Mouse (Mus musculus) erythroblast, embryonic 14.5 days (primary cell): ENCODE results near the gene Inka2. TPM values are rescaled to one million over a fixed set of nuclear protein-coding genes. Genes with fewer than 3 reads are reported as not detected.

ENCODE experiments used
- H3K27me3 ChIP-seq: 2 replicates; pipeline ENCODE4 v1.6.1; 2012; ENCODE audit warnings: inconsistent platforms; ENCODE audit not compliant: control insufficient read depth
- H3K36me3 ChIP-seq: 2 replicates; pipeline ENCODE4 v1.6.1; 2012; ENCODE audit warnings: mild to moderate bottlenecking, inconsistent platforms; ENCODE audit not compliant: control insufficient read depth
- H3K4me1 ChIP-seq: 2 replicates; pipeline ENCODE4 v1.6.1; 2012; ENCODE audit warnings: inconsistent platforms; ENCODE audit not compliant: control insufficient read depth
- H3K4me3 ChIP-seq: replicated peaks from 2 replicates; pipeline ENCODE3; 2012; ENCODE audit warnings: moderate library complexity, mild to moderate bottlenecking, inconsistent platforms
- H3K9me3 ChIP-seq: 2 replicates; pipeline ENCODE4 v1.6.1; 2012; ENCODE audit warnings: low read length, inconsistent platforms, mixed read lengths; ENCODE audit not compliant: control insufficient read depth
- GATA1 ChIP-seq: IDR thresholded peaks from 2 replicates; pipeline ENCODE4 v1.6.1; 2012; ENCODE audit warnings: low read length, inconsistent platforms, mixed read lengths
- TAL1 ChIP-seq: IDR thresholded peaks from 3 replicates; pipeline ENCODE4 v1.6.1; 2012; ENCODE audit warnings: low read length, inconsistent platforms, mixed read lengths
- polyA plus RNA-seq: library from polyadenylated mRNA; stranded (reverse); fragments of >175 nt; gene quantifications from 2 replicates; pipeline ENCODE4 v1.2.3, GENCODE M21; 2012

Gene Inka2
- polyA plus RNA-seq, 1 experiment, result 0.28 TPM

GRCm38 (mm10) chr3:105674595-105675218, 29.7 kb upstream of the Inka2 start:
- H3K27me3 ChIP-seq, result peaks cover 5% of the 10 kb centered on the region; the same call in 1 of the 2 replicates
- no peak overlapping the region for H3K4me3 ChIP-seq
- H3K36me3 ChIP-seq, result peaks cover 34% of the 10 kb centered on the region
- H3K4me1 ChIP-seq, result no peaks in the 10 kb centered on the region
- TF ChIP-seq TAL1 (no peak), GATA1 (no peak)
- H3K9me3 ChIP-seq, result no peaks in the 10 kb centered on the region

GRCm38 (mm10) chr3:105675932-105676331, 28.5 kb upstream of the Inka2 start:
- Histone ChIP-seq H3K9me3 (no peaks in the 10 kb centered on the region), H3K27me3 (no peaks in the 10 kb centered on the region; the same call in 1 of the 2 replicates), H3K4me3 (no peak overlapping the region), H3K36me3 (peaks cover 46% of the 10 kb centered on the region), H3K4me1 (no peaks in the 10 kb centered on the region)
- no peak for TF ChIP-seq GATA1
- no peak for TF ChIP-seq TAL1

GRCm38 (mm10) chr3:105680346-105680745, 24.1 kb upstream of the Inka2 start:
- Histone ChIP-seq H3K9me3 (no peaks in the 10 kb centered on the region), H3K27me3 (no peaks in the 10 kb centered on the region), H3K36me3 (peaks cover 86% of the 10 kb centered on the region), H3K4me1 (peaks cover 4% of the 10 kb centered on the region), H3K4me3 (no peak overlapping the region)
- no peak for TF ChIP-seq TAL1
- no peak for TF ChIP-seq GATA1

- no peaks in the 10 kb centered on the region for H3K9me3 ChIP-seq
- no peak for TF ChIP-seq TAL1
- TF ChIP-seq GATA1, result no peak
- H3K4me1 ChIP-seq, result peaks cover 32% of the 10 kb centered on the region
- H3K4me3 ChIP-seq, result peak overlapping the region; percentile 95
- H3K36me3 ChIP-seq, result peaks cover 37% of the 10 kb centered on the region
- H3K27me3 ChIP-seq, result peaks cover 21% of the 10 kb centered on the region
Observed at GRCm38 (mm10) chr3:105686394-105687323, 17.7 kb upstream of the Inka2 start.

- TF ChIP-seq GATA1 (no peak), TAL1 (no peak)
- H3K9me3 ChIP-seq, result no peaks in the 10 kb centered on the region
- H3K4me1 ChIP-seq, result peaks cover 32% of the 10 kb centered on the region
- peaks cover 28% of the 10 kb centered on the region for H3K27me3 ChIP-seq
- peak within 1 kb of the TSS; percentile 95 for H3K4me3 ChIP-seq
- peaks cover 30% of the 10 kb centered on the region for H3K36me3 ChIP-seq
Observed at GRCm38 (mm10) chr3:105687324-105688060, 16.9 kb upstream of the Inka2 start, which contains the start of gene Ddx20. Ddx20 (minus strand) TSS chr3:105687574.

- Histone ChIP-seq H3K4me3 (peak overlapping the region; percentile 95), H3K36me3 (peaks cover 19% of the 10 kb centered on the region), H3K9me3 (no peaks in the 10 kb centered on the region), H3K4me1 (peaks cover 33% of the 10 kb centered on the region), H3K27me3 (peaks cover 39% of the 10 kb centered on the region)
- TF ChIP-seq TAL1 (no peak), GATA1 (no peak)
Observed at GRCm38 (mm10) chr3:105688536-105688935, 15.9 kb upstream of the Inka2 start.

- Histone ChIP-seq H3K36me3 (peaks cover 4% of the 10 kb centered on the region; the same call in 1 of the 2 replicates), H3K27me3 (peaks cover 74% of the 10 kb centered on the region), H3K4me3 (no peak overlapping the region), H3K4me1 (peaks cover 44% of the 10 kb centered on the region), H3K9me3 (no peaks in the 10 kb centered on the region)
- TF ChIP-seq GATA1 (no peak), TAL1 (no peak)
Observed at GRCm38 (mm10) chr3:105693327-105694080, 10.9 kb upstream of the Inka2 start.
